8 mouse cellular contexts compared by ENCODE assay signal in genomic region chr3:96707903-96708683, GRCm38 (mm10). TPM values are rescaled to one million over a fixed set of nuclear protein-coding genes. Genes with fewer than 3 reads are reported as not detected.
DNase-seq lines count a peak whose midpoint lies in the region; ATAC-seq lines count a peak whose summit lies in the region.

Gene Nudt17, minus strand, starts transcription at chr3:96708562.

- H3K9me3 ChIP-seq in hindbrain, embryonic 12.5 days (replicated peaks): no peaks in the 10 kb centered on the region

- H3K27me3 ChIP-seq in hindbrain, embryonic 12.5 days: peaks cover 6% of the 10 kb centered on the region

- H3K9ac ChIP-seq in hindbrain, embryonic 12.5 days: peak within 1 kb of the TSS; percentile 59

- 6% methylated on average over 42 of the region's 42 CpGs for WGBS in hindbrain, embryonic 12.5 days

- peak; percentile 83 for ATAC-seq in hindbrain, embryonic 12.5 days (ENCODE audit: low FRiP score)

- peaks cover 3% of the 10 kb centered on the region; the same call in 1 of the 2 replicates for H3K4me1 ChIP-seq in hindbrain, embryonic 12.5 days

- H3K4me2 ChIP-seq in hindbrain, embryonic 12.5 days (replicated peaks): peak within 1 kb of the TSS; percentile 81

- H3K27ac ChIP-seq in hindbrain, embryonic 12.5 days: no peak within 1 kb of the TSS

- DNase-seq in NIH3T3 (ENCODE audit: low read depth): peak; percentile 87
- peak; percentile 94 to 96 for DNase-seq in cerebellum, postnatal 10 days
- peak; percentile 46 to 64 for DNase-seq in frontal cortex, postnatal 14 days (ENCODE audit: low spot score in 2 of 2)
- DNase-seq in layer of hippocampus, postnatal 14 days (ENCODE audit: low spot score in 2 of 2): peak; percentile 81 to 82
- DNase-seq in lung, postnatal 14 days: peak; percentile 84
- peak; percentile 84 for DNase-seq in ovary, postnatal 36 days (ENCODE audit: low spot score)
- peak; percentile 72 for DNase-seq in thymus, postnatal 25 days

- H3K4me3 ChIP-seq in hindbrain, embryonic 12.5 days: peak within 1 kb of the TSS; percentile 42

- peaks cover 54% of the 10 kb centered on the region for H3K36me3 ChIP-seq in hindbrain, embryonic 12.5 days

RNA-seq across cellular contexts. Expression of gene Nudt17, which starts in this region (rescaled TPM):
- 10.9 and 13.9 TPM in 2 replicates for polyA plus RNA-seq in hindbrain, embryonic 12.5 days (2016; fragmentation: Nextera tagmentation; extraction: Ambion mirVana)
- total RNA-seq in layer of hippocampus, postnatal 14 days (2021): 10 to 100 TPM; 12.1 to 14.6 TPM
